Mouse (Mus musculus): ENCODE measurements around the gene Btnl2. TPM values are rescaled to one million over a fixed set of nuclear protein-coding genes. Genes with fewer than 3 reads are reported as not detected.
"Not testable (repeated sequence)": the region's sequence is repeated elsewhere in the genome, so short reads cannot be mapped to it uniquely, and the experiment has no call there.

Btnl2 gene
- total RNA-seq (2021): under 1 TPM; 0.39 to 0.42 TPM
- long read RNA-seq, experiment 1, partial matches to known transcripts: 1 of 1 reads
- long read RNA-seq, experiment 1, other reads (novel, unspliced or antisense): 0 of 1 reads
- long read RNA-seq, experiment 2, partial matches to known transcripts: 1 of 1 reads
- long read RNA-seq, experiment 2, other reads (novel, unspliced or antisense): 0 of 1 reads

- DNase-seq: no peak
- intact Hi-C loops (cut with DNase I; ENCODE audit: low total_unique reads): no loop called here
Observed at GRCm38 (mm10) chr17:34354539-34354938, at the start of gene Btnl2. Gene Btnl2 (plus strand): TSS chr17:34354822.

- intact Hi-C loops (cut with DNase I; ENCODE audit: low total_unique reads): no loop called here
- peak; percentile 64 for DNase-seq
Observed at GRCm38 (mm10) chr17:34305380-34306030, 49.1 kb upstream of the Btnl2 start, which contains the start of gene H2-Eb1. Gene H2-Eb1 (plus strand): TSS chr17:34305867.

- intact Hi-C loops (cut with DNase I; ENCODE audit: low total_unique reads): no loop called here
- no peak for DNase-seq
Observed at GRCm38 (mm10) chr17:34306407-34306806, 48.2 kb upstream of the Btnl2 start.

GRCm38 (mm10) chr17:34307216-34307615 lies 47.4 kb upstream of the Btnl2 start:
- DNase-seq: no peak
- intact Hi-C loops (cut with DNase I; ENCODE audit: low total_unique reads): no loop called here

GRCm38 (mm10) chr17:34308161-34308560 lies 46.5 kb upstream of the Btnl2 start:
- DNase-seq: no peak

GRCm38 (mm10) chr17:34309225-34309624 lies 45.4 kb upstream of the Btnl2 start:
- DNase-seq: no peak
- intact Hi-C loops (cut with DNase I; ENCODE audit: low total_unique reads): no loop called here

More at GRCm38 (mm10) chr17:34308161-34308560, 46.5 kb upstream of the Btnl2 start:
- intact Hi-C loops (cut with DNase I; ENCODE audit: low total_unique reads): no loop called here

GRCm38 (mm10) chr17:34309683-34310385 lies 44.8 kb upstream of the Btnl2 start:
- intact Hi-C loops (cut with DNase I; ENCODE audit: low total_unique reads): no loop called here
- DNase-seq: peak; percentile 71

GRCm38 (mm10) chr17:34310526-34310925 lies 44.1 kb upstream of the Btnl2 start:
- DNase-seq; intact Hi-C loops (cut with DNase I; ENCODE audit: low total_unique reads): not testable (repeated sequence)

GRCm38 (mm10) chr17:34312185-34312584 lies 42.4 kb upstream of the Btnl2 start:
- DNase-seq: no peak
- intact Hi-C loops (cut with DNase I; ENCODE audit: low total_unique reads): no loop called here

GRCm38 (mm10) chr17:34313393-34313792 lies 41.2 kb upstream of the Btnl2 start:
- intact Hi-C loops (cut with DNase I; ENCODE audit: low total_unique reads): no loop called here
- peak; percentile 75 for DNase-seq

GRCm38 (mm10) chr17:34314286-34314685 lies 40.3 kb upstream of the Btnl2 start:
- intact Hi-C loops (cut with DNase I; ENCODE audit: low total_unique reads): no loop called here
- no peak for DNase-seq

- intact Hi-C loops (cut with DNase I; ENCODE audit: low total_unique reads): loop anchor here (5.0 kb wide), 1 partner anchor 63 kb away; no protein-coding TSS in a partner anchor
Observed at GRCm38 (mm10) chr17:34315512-34315911, 39.1 kb upstream of the Btnl2 start.

GRCm38 (mm10) chr17:34316697-34317096 lies 37.9 kb upstream of the Btnl2 start:
- no peak for DNase-seq
- intact Hi-C loops (cut with DNase I; ENCODE audit: low total_unique reads): loop anchor here (5.0 kb wide), 1 partner anchor 64 kb away; no protein-coding TSS in a partner anchor

More at GRCm38 (mm10) chr17:34315512-34315911, 39.1 kb upstream of the Btnl2 start:
- DNase-seq: no peak

GRCm38 (mm10) chr17:34317275-34317674 lies 37.3 kb upstream of the Btnl2 start:
- intact Hi-C loops (cut with DNase I; ENCODE audit: low total_unique reads): loop anchor here (5.0 kb wide), 1 partner anchor 65 kb away; no protein-coding TSS in a partner anchor
- DNase-seq: no peak

- intact Hi-C loops (cut with DNase I; ENCODE audit: low total_unique reads): no loop called here
- no peak for DNase-seq
Observed at GRCm38 (mm10) chr17:34325436-34325835, 29.2 kb upstream of the Btnl2 start, which contains the start of gene H2-Eb2. Gene H2-Eb2 (plus strand): TSS chr17:34325665.

GRCm38 (mm10) chr17:34326373-34326772 lies 28.2 kb upstream of the Btnl2 start:
- intact Hi-C loops (cut with DNase I; ENCODE audit: low total_unique reads): no loop called here
- DNase-seq: no peak

GRCm38 (mm10) chr17:34329807-34330206 lies 24.8 kb upstream of the Btnl2 start:
- DNase-seq: no peak
- intact Hi-C loops (cut with DNase I; ENCODE audit: low total_unique reads): no loop called here

- intact Hi-C loops (cut with DNase I; ENCODE audit: low total_unique reads): no loop called here
- no peak for DNase-seq
Observed at GRCm38 (mm10) chr17:34331200-34331599, 23.4 kb upstream of the Btnl2 start.

GRCm38 (mm10) chr17:34340619-34341402 lies 13.8 kb upstream of the Btnl2 start:
- no peak for DNase-seq
- intact Hi-C loops (cut with DNase I; ENCODE audit: low total_unique reads): no loop called here

GRCm38 (mm10) chr17:34344882-34345281 lies 9.7 kb upstream of the Btnl2 start:
- DNase-seq: no peak
- intact Hi-C loops (cut with DNase I; ENCODE audit: low total_unique reads): no loop called here
